Mouse (Mus musculus) B cell, adult 2 months (primary cell): ENCODE measurements around the gene Csk.

Experiments used
- DNase-seq, 2 experiments: peaks; one replicate each; pipeline ENCODE4 v3.0.0; 2022

The Csk gene

DNA sequence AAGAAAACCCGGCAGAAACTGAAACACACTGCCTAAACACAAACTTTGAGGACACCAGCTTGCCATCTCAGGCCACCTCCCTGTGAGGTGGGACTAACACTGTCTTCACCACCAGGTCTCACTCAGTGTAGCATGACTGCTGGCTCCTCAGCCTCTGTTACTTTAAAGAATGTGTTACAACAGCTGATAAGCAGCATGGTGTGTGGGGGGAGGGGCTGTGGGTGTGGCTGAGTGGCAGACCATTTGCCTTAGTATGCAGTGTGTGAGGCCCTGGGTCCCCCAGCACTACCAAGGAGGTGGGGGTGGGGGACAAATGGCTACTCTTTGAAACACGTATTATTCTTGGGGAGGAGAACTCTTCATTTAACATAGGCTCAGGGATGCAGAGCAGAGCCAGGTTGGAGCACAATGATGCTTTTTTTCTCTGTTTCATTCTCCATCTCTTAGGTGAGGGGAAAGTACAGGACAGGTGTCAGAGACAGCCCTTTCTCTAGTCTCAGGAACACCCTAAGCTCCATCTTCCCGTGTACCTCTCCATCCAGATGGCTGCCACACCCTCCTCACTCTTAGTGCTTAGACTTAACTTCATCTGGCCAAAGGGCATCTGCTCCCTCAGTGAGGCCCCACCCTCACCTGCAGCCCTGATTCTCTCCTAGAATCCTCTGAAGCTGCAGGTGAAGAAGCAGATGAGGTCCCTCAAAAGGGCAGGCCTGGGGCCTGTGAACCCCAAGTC, 52.6 kb downstream of the Csk start:
- DNase-seq, result no peak

DNA sequence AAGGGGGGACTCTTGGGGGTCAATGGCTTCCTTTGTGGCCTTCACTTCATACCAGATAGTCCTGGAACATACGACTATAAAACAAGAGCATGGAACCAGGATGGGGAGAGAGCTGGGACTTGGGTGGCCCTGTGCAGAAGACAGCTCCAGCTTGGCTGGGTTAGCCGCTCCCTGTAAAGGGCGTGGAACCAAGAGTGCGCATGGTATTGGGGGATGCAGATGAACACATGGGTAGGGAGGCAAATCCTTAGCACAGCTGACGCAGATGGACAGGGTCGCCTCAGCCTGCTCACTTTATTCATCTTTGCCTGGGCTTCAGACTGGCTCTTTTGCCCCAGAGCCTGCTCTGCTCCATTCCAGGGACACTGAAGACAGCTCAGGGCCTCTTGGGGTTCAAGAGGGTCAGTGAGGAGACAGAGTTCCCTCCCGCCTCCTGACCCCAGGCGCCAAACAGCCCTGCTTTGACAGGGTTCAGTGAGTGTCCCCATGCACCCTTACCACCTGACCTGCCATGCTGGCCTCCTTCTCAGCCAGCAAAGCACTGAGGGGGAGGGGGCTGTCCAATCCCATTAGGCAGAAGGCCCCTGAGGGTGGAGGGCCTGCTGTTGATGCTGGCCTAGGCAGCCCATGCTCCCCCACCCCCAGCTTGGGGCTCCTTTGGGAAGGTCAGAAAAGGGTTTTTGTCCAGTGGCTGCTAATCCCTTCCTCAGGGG, 54.4 kb downstream of the Csk start:
- DNase-seq, result no peak

DNA sequence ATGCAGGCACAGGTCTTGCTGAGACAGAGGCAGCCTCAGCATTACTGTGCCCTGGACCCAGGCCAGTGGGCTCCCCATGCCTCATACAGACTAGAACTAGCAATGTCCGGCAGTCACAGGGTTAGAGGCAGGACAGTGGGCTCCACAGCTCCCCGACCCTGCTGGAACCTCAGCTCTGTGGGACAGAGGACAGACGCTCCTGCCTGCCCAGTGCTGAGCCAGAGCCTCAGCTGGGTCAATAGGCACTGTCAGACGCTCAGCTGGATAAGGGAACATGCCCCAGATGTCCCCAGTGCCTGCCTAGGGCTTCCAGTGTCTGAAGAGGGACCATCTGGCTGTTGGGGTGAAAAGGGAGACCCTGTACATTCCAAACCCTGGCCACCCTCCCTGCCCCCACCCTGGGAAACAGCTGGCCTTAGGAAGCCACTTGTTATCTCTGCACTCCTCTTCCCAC, 55.5 kb downstream of the Csk start:
- DNase-seq, result no peak

DNA sequence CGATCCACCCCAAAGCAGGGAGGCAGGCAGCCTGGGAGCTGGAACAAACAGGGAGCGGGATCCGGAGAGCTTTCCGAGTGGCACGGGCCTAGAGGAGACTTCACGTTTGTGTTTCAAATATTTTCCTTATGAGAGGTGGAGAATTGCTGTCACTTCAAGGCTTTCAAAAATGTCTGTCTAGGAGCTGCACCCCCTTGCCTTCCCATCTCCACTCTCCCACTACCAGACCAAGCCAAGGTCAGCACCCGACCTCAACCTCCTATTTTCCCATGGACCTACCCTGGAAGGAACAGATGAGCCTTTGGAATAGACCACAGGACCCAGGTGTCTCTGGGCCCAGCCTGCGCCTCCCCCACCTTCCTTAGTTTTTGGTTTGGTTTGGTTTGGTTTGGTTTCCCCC, 56.2 kb downstream of the Csk start:
- DNase-seq, result no peak

DNA sequence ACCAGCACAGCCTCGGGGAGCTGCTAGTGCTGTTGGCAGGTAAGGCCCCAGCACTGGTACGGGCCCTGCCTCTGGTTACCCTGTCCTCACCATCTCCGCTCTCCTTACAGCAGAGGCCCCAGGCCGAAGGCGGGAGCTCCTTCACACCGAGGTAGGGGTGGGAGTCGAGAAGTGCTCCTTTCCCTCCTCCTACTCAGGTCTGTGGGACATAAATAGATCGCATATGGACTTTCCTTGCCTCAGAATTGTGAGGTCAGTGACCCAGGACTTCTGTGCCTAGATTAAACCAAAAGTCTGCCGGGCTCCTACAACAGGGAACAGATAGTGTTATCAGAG, 59.3 kb downstream of the Csk start:
- no peak for DNase-seq

DNA sequence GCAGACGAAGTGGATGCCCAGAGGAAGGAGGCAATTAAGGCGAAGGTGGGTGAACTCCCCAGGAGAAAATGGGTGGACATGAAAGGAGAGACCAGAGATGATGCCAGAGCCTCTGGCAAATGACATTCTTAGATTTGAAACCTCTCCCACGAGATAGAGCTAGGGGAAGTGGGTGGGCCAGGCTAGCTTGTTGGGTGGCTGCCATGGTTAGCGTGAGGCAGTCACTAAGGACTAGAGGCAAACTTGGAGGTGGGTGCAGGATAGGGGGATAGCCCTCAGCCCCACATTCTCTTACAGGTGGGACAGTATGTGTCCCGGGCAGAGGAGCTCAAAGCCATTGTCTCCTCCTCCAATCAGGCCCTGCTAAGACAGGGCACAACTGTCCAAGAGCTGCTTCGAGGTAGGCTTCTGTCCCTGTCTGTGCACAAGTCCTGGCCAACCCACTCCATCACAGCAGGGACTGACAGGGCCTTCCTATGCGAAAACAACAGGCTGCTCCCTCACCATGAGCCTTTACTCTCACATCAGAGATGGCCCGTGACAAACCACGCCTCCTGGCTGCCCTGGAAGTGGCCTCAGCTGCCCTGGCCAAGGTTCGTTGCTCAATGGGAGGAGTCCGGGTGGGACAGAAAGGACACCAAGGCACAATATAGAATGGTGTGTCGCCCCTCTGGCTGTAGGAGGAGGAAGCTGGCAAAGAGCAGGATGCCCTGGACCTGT, 59.8 kb downstream of the Csk start:
- no peak for DNase-seq

DNA sequence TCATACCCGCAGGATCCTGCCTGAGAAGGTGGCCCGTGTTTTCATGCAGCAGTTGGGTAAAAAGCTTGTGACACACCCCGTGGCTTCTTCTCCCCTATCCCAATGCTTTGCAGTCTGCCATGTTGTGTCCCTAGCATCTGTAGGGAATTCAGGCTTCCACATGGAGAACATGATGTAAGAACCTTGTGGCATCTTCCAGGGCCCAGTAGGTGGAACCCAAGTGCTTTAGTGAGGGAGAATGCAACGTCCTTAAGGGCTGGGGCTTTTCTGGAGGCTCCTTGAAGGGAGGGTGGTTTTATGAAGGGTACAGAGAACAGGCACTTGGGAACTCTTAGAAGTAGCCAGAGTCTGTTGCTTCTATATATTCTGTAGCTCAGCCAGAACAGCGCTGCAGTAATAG, 62.7 kb downstream of the Csk start:
- no peak for DNase-seq

DNA sequence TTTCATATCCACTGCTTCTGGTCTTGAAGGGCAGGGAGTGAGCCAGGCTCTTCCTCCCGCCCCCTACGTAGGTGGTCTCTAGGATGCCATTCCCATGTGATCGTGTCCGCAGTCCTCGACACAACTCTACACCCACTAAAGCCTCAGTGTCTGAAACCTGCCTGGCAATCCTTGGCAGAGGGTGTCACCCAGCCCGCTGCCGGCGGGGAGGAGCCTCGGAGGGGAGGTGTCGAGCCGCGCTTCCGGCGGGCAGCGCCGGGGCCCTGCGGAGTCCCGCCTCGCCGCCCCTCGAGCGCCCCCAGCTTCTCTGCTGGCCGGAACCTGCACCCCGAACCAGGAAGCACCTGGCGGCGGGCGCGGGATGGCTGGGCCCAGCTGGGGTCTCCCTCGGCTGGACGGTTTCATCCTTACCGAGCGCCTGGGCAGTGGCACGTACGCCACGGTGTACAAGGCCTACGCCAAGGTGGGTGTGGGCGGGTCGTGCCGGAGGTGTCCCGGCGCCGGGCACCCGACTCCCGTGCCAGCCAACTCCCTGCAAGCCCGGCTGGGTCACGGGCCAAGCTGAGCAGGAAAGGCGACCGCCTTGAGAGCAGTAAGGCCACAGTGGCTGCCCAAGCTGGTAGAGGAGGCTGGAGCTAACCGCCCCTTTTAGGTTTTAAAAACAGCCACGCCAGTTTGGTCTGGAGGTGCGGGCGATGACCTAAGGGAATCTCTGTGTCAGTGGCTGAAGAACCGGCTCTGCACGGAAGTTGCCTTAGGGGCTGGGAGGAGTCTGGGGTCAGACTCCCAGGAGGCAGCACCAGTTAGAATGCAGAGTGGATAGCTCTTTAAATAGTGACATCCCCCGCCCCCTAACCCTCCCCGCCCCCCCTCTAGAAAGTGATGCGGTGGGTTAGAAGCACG, 64.0 kb downstream of the Csk start, which contains the start of gene Ulk3:
TSS of gene Ulk3 (plus strand) at position 229 of the 903 bp plus-strand sequence.
- peak; percentile 84 to 86 for DNase-seq

DNA sequence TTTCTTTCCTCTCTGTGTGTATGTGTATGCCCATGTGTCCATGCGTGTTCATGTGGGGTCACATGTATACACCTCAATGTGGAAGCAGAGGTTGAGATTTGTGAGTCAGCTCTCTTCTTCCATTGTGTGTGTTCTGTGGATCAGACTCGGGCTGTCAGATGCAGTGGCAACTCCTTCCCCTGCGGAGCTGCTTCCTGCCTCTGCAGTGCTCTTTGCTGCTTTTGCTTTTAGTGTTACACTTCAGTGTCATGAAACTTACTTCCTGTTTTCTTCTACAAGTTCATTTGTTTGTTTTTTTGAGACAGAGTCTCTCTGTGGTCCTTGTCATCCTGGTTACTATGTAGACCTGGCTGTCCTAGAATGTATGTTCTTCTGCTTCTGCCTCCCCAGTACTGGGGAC, 68.4 kb downstream of the Csk start:
- DNase-seq, result peak in 1 of 2 experiments; percentile 12

DNA sequence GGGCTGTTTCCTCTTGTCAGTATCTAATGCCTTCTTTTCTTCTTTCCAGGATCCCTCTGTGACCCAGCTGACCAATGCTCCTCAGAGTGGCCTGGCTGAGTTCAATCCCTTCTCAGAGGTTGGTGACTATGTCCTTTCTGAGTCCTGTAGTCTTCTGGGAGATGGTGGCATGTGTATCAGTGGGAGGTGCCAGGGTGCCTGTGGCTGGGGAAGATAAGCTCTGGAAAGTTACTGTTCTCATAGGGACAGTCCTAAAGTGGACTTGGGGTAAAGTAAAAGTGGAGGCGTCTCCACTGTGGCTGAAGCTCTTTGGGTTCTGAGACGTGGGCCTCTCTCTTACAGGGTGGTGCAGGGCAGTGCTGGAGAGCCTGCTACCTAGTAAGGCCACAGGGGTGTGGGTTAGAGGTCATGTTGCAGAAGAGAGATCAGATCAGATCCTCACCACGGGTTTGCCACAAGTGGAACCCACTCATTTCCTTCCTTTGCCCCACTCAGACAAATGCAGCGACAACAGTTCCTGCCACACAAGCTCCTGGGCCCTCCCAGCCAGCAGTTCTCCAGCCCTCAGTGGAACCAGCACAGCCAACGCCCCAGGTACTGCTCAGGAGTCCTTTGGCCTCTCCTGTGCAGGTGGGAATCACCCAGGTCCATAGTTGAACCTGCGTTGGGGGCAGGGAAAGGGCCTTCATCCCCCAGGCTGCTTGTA, 76.1 kb downstream of the Csk start:
- DNase-seq, result no peak
